In genomic region chr6:128364721-128365120, GRCm38 (mm10) we compare ENCODE assay signal across 18 mouse cellular contexts. TPM values are rescaled to one million over a fixed set of nuclear protein-coding genes. Genes with fewer than 3 reads are reported as not detected.
DNase-seq lines count a peak whose midpoint lies in the region; ATAC-seq and TF ChIP-seq lines count a peak whose summit lies in the region.
"Had no signal": no experiment of that assay in that cellular context is flagged by ENCODE, and none has a peak within 500 bp of the region (broad histone marks: within the 10 kb centered on the region; RNA-seq: fewer than 3 reads in every experiment).

No protein-coding gene starts in this region.

- in situ Hi-C loops in ES-E14 (cut with MboI; ENCODE audit: low sequenced_read_pairs in 2 of 2, unreplicated experiment in 2 of 2): no loop called here

- no peaks in the 10 kb centered on the region for H3K9me3 ChIP-seq in heart, embryonic 13.5 days
- H3K9me3 ChIP-seq in midbrain, embryonic 10.5 days (replicated peaks): no peaks in the 10 kb centered on the region
- no peaks in the 10 kb centered on the region for H3K9me3 ChIP-seq in midbrain, embryonic 14.5 days (ENCODE audit: control insufficient read depth, low read length)
- no peaks in the 10 kb centered on the region for H3K9me3 ChIP-seq in ES-E14 (ENCODE audit: control insufficient read depth, insufficient read depth, low read depth, low read length)
- H3K9me3 ChIP-seq in liver, embryonic 12.5 days (replicated peaks): no peaks in the 10 kb centered on the region

- peak overlapping the region; percentile 83 for H3K4me2 ChIP-seq in heart, embryonic 13.5 days
- H3K4me2 ChIP-seq in midbrain, embryonic 14.5 days (ENCODE audit: low read length): no peak overlapping the region
- peak overlapping the region; percentile 85 for H3K4me2 ChIP-seq in liver, embryonic 12.5 days

- 0 out of 2 replicates have a peak overlapping the region, but pooled peaks have one; percentile 7 for H3K9ac ChIP-seq in heart, embryonic 13.5 days
- H3K9ac ChIP-seq in heart, adult 2 months (ENCODE audit: low read depth, low read length): no peak overlapping the region
- no peak overlapping the region for H3K9ac ChIP-seq in midbrain, embryonic 14.5 days (replicated peaks; ENCODE audit: low read length)
- H3K9ac ChIP-seq in ES-E14 (ENCODE audit: insufficient read depth, low read depth, low read length, poor library complexity, severe bottlenecking): 0 out of 2 replicates have a peak overlapping the region, but pooled peaks have one; percentile 7
- H3K9ac ChIP-seq in liver, embryonic 12.5 days: no peak overlapping the region

- TF ChIP-seq EP300 in heart, adult 2 months (IDR thresholded peaks at IDR 0.05; ENCODE audit: insufficient read depth, low read depth, low read length): no peak

- no peak for DNase-seq in heart, adult 2 months
- no peak for DNase-seq in midbrain, embryonic 10.5 days (ENCODE audit: low spot score)
- DNase-seq in midbrain, embryonic 14.5 days: no peak
- no peak for DNase-seq in ES-E14 (ENCODE audit: low read depth, low spot score)
- no peak for DNase-seq in layer of hippocampus, adult 9-10 months (ENCODE audit: low spot score)
- DNase-seq in thymus, postnatal 4 days: no peak
- DNase-seq: adrenal gland, postnatal 14 days; cerebellum, postnatal 36 days; gastrocnemius, adult 2 months; kidney, adult 11 months; lung, adult 18-20 months had no signal

- intact Hi-C loops in heart, adult 2 months (cut with DNase I): loop anchor here (5.0 kb wide), 2 partner anchors 48 to 162 kb away; no protein-coding TSS in a partner anchor

- peaks cover 39% of the 10 kb centered on the region for H3K4me1 ChIP-seq in heart, embryonic 13.5 days
- H3K4me1 ChIP-seq in heart, adult 2 months (ENCODE audit: control insufficient read depth, insufficient read depth, low read length): no peaks in the 10 kb centered on the region
- H3K4me1 ChIP-seq in midbrain, embryonic 10.5 days: peaks cover 50% of the 10 kb centered on the region
- H3K4me1 ChIP-seq in midbrain, embryonic 14.5 days (ENCODE audit: control insufficient read depth, insufficient read depth, low read length): peaks cover 12% of the 10 kb centered on the region
- peaks cover 1 to 18% of the 10 kb centered on the region in 2 experiments; a peak in 2 of 4 replicates for H3K4me1 ChIP-seq in ES-E14 (ENCODE audit: control insufficient read depth in 2 of 2, insufficient read depth in 2 of 2, low read length in 2 of 2, poor library complexity in 1 of 2)
- H3K4me1 ChIP-seq in liver, embryonic 12.5 days: peaks cover 47% of the 10 kb centered on the region

- H3K79me2 ChIP-seq in heart, adult 2 months (replicated peaks; ENCODE audit: control insufficient read depth, insufficient read depth, low read length): no peaks in the 10 kb centered on the region; the same call in 1 of the 2 replicates

- no peak for ATAC-seq in heart, embryonic 13.5 days (ENCODE audit: extremely low read depth, insufficient number of reproducible peaks, low FRiP score, low TSS enrichment)
- ATAC-seq in midbrain, embryonic 14.5 days (ENCODE audit: low FRiP score, low TSS enrichment): no peak
- no peak for ATAC-seq in liver, embryonic 12.5 days

- 0 out of 2 replicates have a peak overlapping the region, but pooled peaks have one; percentile 76 for H3K4me3 ChIP-seq in heart, embryonic 13.5 days
- H3K4me3 ChIP-seq in heart, adult 2 months: no peak overlapping the region
- H3K4me3 ChIP-seq in midbrain, embryonic 10.5 days: peak overlapping the region; percentile 97
- no peak overlapping the region for H3K4me3 ChIP-seq in midbrain, embryonic 14.5 days (replicated peaks; ENCODE audit: low read depth, low read length)
- H3K4me3 ChIP-seq in ES-E14 (ENCODE audit: insufficient read depth in 1 of 2, low read depth in 1 of 2, low read length in 2 of 2, poor library complexity in 1 of 2, severe bottlenecking in 1 of 2): no peak overlapping the region
- H3K4me3 ChIP-seq in liver, embryonic 12.5 days: 0 out of 2 replicates have a peak overlapping the region, but pooled peaks have one; percentile 99
- H3K4me3 ChIP-seq: gastrocnemius, adult 2 months had no signal

- no peak for TF ChIP-seq POLR2A in heart, adult 2 months (IDR thresholded peaks at IDR 0.05; ENCODE audit: insufficient read depth, low read depth, low read length)

- peaks cover 53% of the 10 kb centered on the region for H3K36me3 ChIP-seq in heart, embryonic 13.5 days
- no peaks in the 10 kb centered on the region for H3K36me3 ChIP-seq in heart, adult 2 months (ENCODE audit: control insufficient read depth, insufficient read depth, low read length)
- H3K36me3 ChIP-seq in midbrain, embryonic 10.5 days: peaks cover 53% of the 10 kb centered on the region
- H3K36me3 ChIP-seq in midbrain, embryonic 14.5 days (ENCODE audit: control insufficient read depth, insufficient read depth, low read length): no peaks in the 10 kb centered on the region
- peaks cover 27% of the 10 kb centered on the region for H3K36me3 ChIP-seq in ES-E14 (ENCODE audit: control insufficient read depth, insufficient read depth, low read length, poor library complexity, severe bottlenecking)
- peaks cover 57% of the 10 kb centered on the region for H3K36me3 ChIP-seq in liver, embryonic 12.5 days

- no peak for TF ChIP-seq CTCF in heart, adult 2 months (IDR thresholded peaks at IDR 0.05)

- 76% methylated on average over 6 of the region's 6 CpGs for WGBS in heart, embryonic 13.5 days
- 59% methylated on average over 6 of the region's 6 CpGs for WGBS in heart, adult 2 months
- WGBS in midbrain, embryonic 10.5 days: 84% methylated on average over 6 of the region's 6 CpGs
- 82% methylated on average over 6 of the region's 6 CpGs for WGBS in midbrain, embryonic 14.5 days
- 81% methylated on average over 6 of the region's 6 CpGs for WGBS in liver, embryonic 12.5 days (ENCODE audit: insufficient replicate concordance)

- no peak overlapping the region; the same call in 1 of the 2 replicates for H3K27ac ChIP-seq in heart, embryonic 13.5 days (replicated peaks)
- H3K27ac ChIP-seq in heart, adult 2 months: no peak overlapping the region
- H3K27ac ChIP-seq in midbrain, embryonic 10.5 days (replicated peaks): no peak overlapping the region; the same call in 1 of the 2 replicates
- H3K27ac ChIP-seq in midbrain, embryonic 14.5 days (replicated peaks; ENCODE audit: low read depth, low read length): no peak overlapping the region
- H3K27ac ChIP-seq in ES-E14 (ENCODE audit: insufficient read depth, low read depth, low read length, poor library complexity, severe bottlenecking): no peak overlapping the region
- no peak overlapping the region for H3K27ac ChIP-seq in liver, embryonic 12.5 days
- H3K27ac ChIP-seq: gastrocnemius, adult 2 months had no signal

- no peaks in the 10 kb centered on the region for H3K27me3 ChIP-seq in heart, embryonic 13.5 days (replicated peaks)
- H3K27me3 ChIP-seq in heart, adult 2 months (ENCODE audit: control insufficient read depth, insufficient read depth, low read length): no peaks in the 10 kb centered on the region
- no peaks in the 10 kb centered on the region for H3K27me3 ChIP-seq in midbrain, embryonic 10.5 days (ENCODE audit: low read depth, poor library complexity, severe bottlenecking)
- H3K27me3 ChIP-seq in midbrain, embryonic 14.5 days (ENCODE audit: control insufficient read depth, insufficient read depth, low read length): no peaks in the 10 kb centered on the region
- no peaks in the 10 kb centered on the region for H3K27me3 ChIP-seq in liver, embryonic 12.5 days (replicated peaks)

RNA-seq across cellular contexts. Expression of gene Foxm1, which starts 2.0 kb away (rescaled TPM):
- 23.6 and 23.7 TPM in 2 replicates for polyA plus RNA-seq in heart, embryonic 13.5 days (2015; fragmentation: Nextera tagmentation; extraction: Ambion mirVana)
- total RNA-seq in heart, adult 2 months (2021): under 1 TPM; 0.65 to 0.89 TPM
- polyA plus RNA-seq in heart, adult 2 months (2012; rRNA removed): 0.80 and 1.6 TPM in 2 replicates
- 66.0 and 72.7 TPM in 2 replicates for polyA plus RNA-seq in midbrain, embryonic 10.5 days (2016; fragmentation: Nextera tagmentation; extraction: Ambion mirVana)
- 5.5 and 9.8 TPM in 2 replicates for polyA plus RNA-seq in midbrain, embryonic 14.5 days (2014; fragmentation: Nextera tagmentation; extraction: Ambion mirVana)
- 24.1 and 36.4 TPM in 2 replicates for total RNA-seq in ES-E14 (2012; rRNA removed)
- 24.5 and 26.6 TPM in 2 replicates for polyA plus RNA-seq in liver, embryonic 12.5 days (2016; fragmentation: Nextera tagmentation; extraction: Ambion mirVana)

RNA-seq across cellular contexts. Expression of gene Rhno1, which starts 2.0 kb away (rescaled TPM):
- 71.8 and 82.5 TPM in 2 replicates for polyA plus RNA-seq in heart, embryonic 13.5 days (2015; fragmentation: Nextera tagmentation; extraction: Ambion mirVana)
- 1 to 10 TPM; 7.8 to 9.2 TPM for total RNA-seq in heart, adult 2 months (2021)
- 5.8 and 6.6 TPM in 2 replicates for polyA plus RNA-seq in heart, adult 2 months (2012; rRNA removed)
- polyA plus RNA-seq in midbrain, embryonic 10.5 days (2016; fragmentation: Nextera tagmentation; extraction: Ambion mirVana): 185 and 190 TPM in 2 replicates
- polyA plus RNA-seq in midbrain, embryonic 14.5 days (2014; fragmentation: Nextera tagmentation; extraction: Ambion mirVana): 93.8 and 101 TPM in 2 replicates
- total RNA-seq in ES-E14 (2012; rRNA removed): 31.1 and 31.9 TPM in 2 replicates
- polyA plus RNA-seq in liver, embryonic 12.5 days (2016; fragmentation: Nextera tagmentation; extraction: Ambion mirVana): 78.6 and 81.0 TPM in 2 replicates

RNA-seq across cellular contexts. Expression of gene Tulp3, which starts 9.1 kb away (rescaled TPM):
- 9.1 and 10.1 TPM in 2 replicates for polyA plus RNA-seq in heart, embryonic 13.5 days (2015; fragmentation: Nextera tagmentation; extraction: Ambion mirVana)
- total RNA-seq in heart, adult 2 months (2021): 1 to 10 TPM; 5.4 to 6.4 TPM
- polyA plus RNA-seq in heart, adult 2 months (2012; rRNA removed): 10.2 and 11.2 TPM in 2 replicates
- polyA plus RNA-seq in midbrain, embryonic 10.5 days (2016; fragmentation: Nextera tagmentation; extraction: Ambion mirVana): 21.7 and 22.5 TPM in 2 replicates
- 11.5 and 13.8 TPM in 2 replicates for polyA plus RNA-seq in midbrain, embryonic 14.5 days (2014; fragmentation: Nextera tagmentation; extraction: Ambion mirVana)
- total RNA-seq in ES-E14 (2012; rRNA removed): 10.5 and 11.7 TPM in 2 replicates
- polyA plus RNA-seq in liver, embryonic 12.5 days (2016; fragmentation: Nextera tagmentation; extraction: Ambion mirVana): 4.7 and 4.8 TPM in 2 replicates

RNA-seq across cellular contexts. Expression of gene Tex52, which starts 10.5 kb away (rescaled TPM):
- 0.28 TPM in 1 of 2 replicates, not detected in the other for polyA plus RNA-seq in heart, embryonic 13.5 days (2015; fragmentation: Nextera tagmentation; extraction: Ambion mirVana)
- total RNA-seq in heart, adult 2 months (2021): not detected
- polyA plus RNA-seq in heart, adult 2 months (2012; rRNA removed): 0.12 TPM in 1 of 2 replicates, not detected in the other
- 0.56 and 0.66 TPM in 2 replicates for polyA plus RNA-seq in midbrain, embryonic 10.5 days (2016; fragmentation: Nextera tagmentation; extraction: Ambion mirVana)
- 0.59 and 1.0 TPM in 2 replicates for polyA plus RNA-seq in midbrain, embryonic 14.5 days (2014; fragmentation: Nextera tagmentation; extraction: Ambion mirVana)
- total RNA-seq in ES-E14 (2012; rRNA removed): 0.16 TPM in 1 of 2 replicates, not detected in the other
- polyA plus RNA-seq in liver, embryonic 12.5 days (2016; fragmentation: Nextera tagmentation; extraction: Ambion mirVana): not detected in 2 replicates
- total RNA-seq: adrenal gland, postnatal 14 days; gastrocnemius, adult 2 months; monocyte, adult 5-6 weeks had no signal
- polyA plus RNA-seq: small intestine, adult 2 months had no signal

RNA-seq across cellular contexts. Expression of gene Gm44596, which starts 10.6 kb away (rescaled TPM):
- polyA plus RNA-seq in heart, embryonic 13.5 days (2015; fragmentation: Nextera tagmentation; extraction: Ambion mirVana): not detected in 2 replicates
- total RNA-seq in heart, adult 2 months (2021): not detected
- polyA plus RNA-seq in heart, adult 2 months (2012; rRNA removed): not detected in 2 replicates
- not detected in 2 replicates for polyA plus RNA-seq in midbrain, embryonic 10.5 days (2016; fragmentation: Nextera tagmentation; extraction: Ambion mirVana)
- not detected in 2 replicates for polyA plus RNA-seq in midbrain, embryonic 14.5 days (2014; fragmentation: Nextera tagmentation; extraction: Ambion mirVana)
- total RNA-seq in ES-E14 (2012; rRNA removed): not detected in 2 replicates
- polyA plus RNA-seq in liver, embryonic 12.5 days (2016; fragmentation: Nextera tagmentation; extraction: Ambion mirVana): not detected in 2 replicates
- total RNA-seq: adrenal gland, postnatal 14 days; gastrocnemius, adult 2 months; left cerebral cortex, adult 8-10 months; monocyte, adult 5-6 weeks had no signal
- polyA plus RNA-seq: hindbrain, embryonic 11.5 days; small intestine, adult 2 months; testis, adult 2 months had no signal

Comparison
In these comparisons a context has a peak if more than half of its experiments do, and no peak if none do; other contexts are left out.
1. H3K4me3 ChIP-seq: peak in heart, embryonic 13.5 days (single experiment), midbrain, embryonic 10.5 days (single experiment) and liver, embryonic 12.5 days (single experiment); none in heart, adult 2 months (single experiment), midbrain, embryonic 14.5 days (single experiment) and ES-E14 (0 of 2).
2. H3K9ac ChIP-seq: peak in heart, embryonic 13.5 days (single experiment) and ES-E14 (single experiment); none in heart, adult 2 months (single experiment), midbrain, embryonic 14.5 days (single experiment) and liver, embryonic 12.5 days (single experiment).